Mouse (Mus musculus) kidney, embryonic 16.5 days (tissue): ENCODE measurements around the gene Med12l. TPM values are rescaled to one million over a fixed set of nuclear protein-coding genes. Genes with fewer than 3 reads are reported as not detected.
A peak's percentile ranks its signal among the peaks of the same experiment; 100 is the strongest.

Experiments
- ATAC-seq: fragments of 200-750 bp; cut with Nextera tagmentation; 2 replicates; pipeline ENCODE4 v1.8.0; 2017; ENCODE audit warnings: moderate TSS enrichment; ENCODE audit not compliant: low FRiP score, low TSS enrichment
- H3K27ac ChIP-seq: fragments of 300-500 bp; sonication (generic); 2 replicates; pipeline ENCODE4 v1.5.1; 2014; ENCODE audit warnings: low read length
- H3K27me3 ChIP-seq: fragments of 300-500 bp; sonication (generic); 2 replicates; pipeline ENCODE4 v1.6.1; 2014; ENCODE audit warnings: low read length, control low read depth, mixed read lengths; ENCODE audit not compliant: insufficient read depth
- H3K36me3 ChIP-seq: fragments of 300-500 bp; sonication (generic); 2 replicates; pipeline ENCODE4 v1.6.1; 2014; ENCODE audit warnings: low read length, control low read depth, mixed read lengths; ENCODE audit not compliant: insufficient read depth
- H3K4me1 ChIP-seq: fragments of 300-500 bp; sonication (generic); 2 replicates; pipeline ENCODE4 v1.6.1; 2014; ENCODE audit warnings: low read length, control low read depth, mixed read lengths; ENCODE audit not compliant: insufficient read depth
- H3K4me2 ChIP-seq: fragments of 300-500 bp; sonication (generic); replicated peaks from 2 replicates; pipeline ENCODE4 v1.6.1; 2014; ENCODE audit warnings: low read depth, low read length
- H3K4me3 ChIP-seq: fragments of 300-500 bp; sonication (generic); 2 replicates; pipeline ENCODE4 v1.5.1; 2014; ENCODE audit warnings: mild to moderate bottlenecking, low read length
- H3K9ac ChIP-seq: fragments of 300-500 bp; sonication (generic); replicated peaks from 2 replicates; pipeline ENCODE4 v1.6.1; 2014; ENCODE audit warnings: low read length
- H3K9me3 ChIP-seq: fragments of 300-500 bp; sonication (generic); 2 replicates; pipeline ENCODE4 v1.6.1; 2016; ENCODE audit warnings: low read length, control low read depth
- WGBS: fragments of 180-500 bp; shearing (Covaris S2); extraction: QIAGEN DNeasy Blood & Tissue Kit; methylation state at CpG from one replicate; pipeline ENCODE4 v1.1.7; 2014; 5-methylcytosine and 5-hydroxymethylcytosine counted together
- polyA plus RNA-seq: library from polyadenylated mRNA; unstranded; fragments of >200 nt; fragmentation: Nextera tagmentation; extraction: Ambion mirVana; gene quantifications from 2 replicates; pipeline ENCODE4 v1.2.1, GENCODE M21; 2015

Med12l gene
- polyA plus RNA-seq, 1 experiment from 2014 or later: 2.1 TPM

DNA sequence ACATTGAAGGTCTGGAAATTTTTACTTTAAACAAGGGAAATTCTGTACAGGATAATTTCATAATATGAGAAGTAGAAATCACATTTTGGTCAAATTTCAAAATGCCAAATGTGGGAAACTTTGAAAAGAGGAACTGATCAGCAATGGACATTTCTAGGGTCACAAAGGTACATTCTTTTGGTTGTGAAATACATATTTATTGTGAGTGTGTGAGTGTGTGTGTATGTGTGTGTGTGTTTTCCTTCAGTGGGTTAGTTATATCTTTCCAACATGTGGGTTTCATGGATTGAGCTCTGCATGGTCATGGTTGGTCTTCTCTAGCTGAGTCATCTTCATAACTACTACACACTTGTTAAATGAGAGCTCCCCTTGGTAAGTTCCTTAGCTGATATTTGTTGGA lies 206.8 kb downstream of the Med12l start:
- Histone ChIP-seq H3K4me3 (no peak overlapping the region), H3K36me3 (no peaks in the 10 kb centered on the region), H3K27ac (no peak overlapping the region), H3K27me3 (no peaks in the 10 kb centered on the region), H3K9ac (no peak overlapping the region), H3K4me1 (no peaks in the 10 kb centered on the region), H3K9me3 (no peaks in the 10 kb centered on the region), H3K4me2 (no peak overlapping the region)
- no peak for ATAC-seq

- Histone ChIP-seq H3K27ac (no peak overlapping the region), H3K4me1 (no peaks in the 10 kb centered on the region), H3K36me3 (no peaks in the 10 kb centered on the region), H3K4me3 (no peak overlapping the region), H3K9me3 (no peaks in the 10 kb centered on the region), H3K27me3 (no peaks in the 10 kb centered on the region), H3K9ac (no peak overlapping the region), H3K4me2 (no peak overlapping the region)
- WGBS: 94% methylated on average over 10 of the region's 10 CpGs
- no peak for ATAC-seq
Measured at GRCm38 (mm10) chr3:59217211-59217610, 211.6 kb downstream of the Med12l start.

DNA sequence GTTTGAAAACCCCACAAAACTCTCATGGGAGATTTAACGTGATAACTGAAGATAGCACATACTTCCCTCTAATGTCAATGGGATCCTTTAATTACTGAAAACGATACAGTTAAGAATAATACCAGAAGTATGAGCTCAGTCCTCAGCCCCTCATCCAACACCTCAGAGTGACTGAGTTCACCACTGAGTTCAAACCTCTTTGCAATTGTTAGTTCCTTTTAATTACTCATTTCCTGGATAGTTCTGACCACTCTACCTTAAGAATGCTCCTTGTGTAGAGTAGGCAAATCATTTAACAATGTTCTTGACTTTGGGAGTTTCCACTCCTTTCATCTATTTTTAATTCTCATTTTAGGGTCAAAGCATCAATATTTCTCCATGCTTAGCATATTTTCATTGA lies 213.7 kb downstream of the Med12l start:
- WGBS: 75% methylated on average over 2 of the region's 2 CpGs
- H3K4me2 ChIP-seq: no peak overlapping the region
- no peaks in the 10 kb centered on the region for H3K36me3 ChIP-seq
- no peak for ATAC-seq
- H3K9me3 ChIP-seq: no peaks in the 10 kb centered on the region
- H3K4me1 ChIP-seq: no peaks in the 10 kb centered on the region
- H3K9ac ChIP-seq: no peak overlapping the region
- no peak overlapping the region for H3K27ac ChIP-seq
- no peaks in the 10 kb centered on the region for H3K27me3 ChIP-seq
- H3K4me3 ChIP-seq: no peak overlapping the region

DNA sequence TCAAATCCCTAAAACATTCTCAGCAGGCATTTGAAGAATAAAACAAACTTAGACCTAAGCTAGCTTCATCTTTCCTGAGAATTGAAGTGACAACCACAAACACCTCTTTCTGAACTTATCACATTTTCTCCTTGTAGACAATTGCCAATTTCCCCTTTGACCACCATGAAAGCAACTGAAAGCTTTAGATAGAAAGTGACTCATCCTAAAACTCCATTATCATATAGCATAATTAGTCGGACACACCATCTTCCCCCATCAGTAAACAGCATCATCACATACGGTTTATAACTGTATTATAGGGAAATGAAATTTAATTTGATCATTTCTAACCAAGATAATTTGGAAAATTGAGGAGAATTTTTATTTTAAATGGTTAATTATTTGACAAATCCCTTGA lies 216.7 kb downstream of the Med12l start:
- WGBS: 90% methylated on average over 2 of the region's 2 CpGs
- Histone ChIP-seq H3K27ac (no peak overlapping the region), H3K4me2 (no peak overlapping the region), H3K9ac (no peak overlapping the region), H3K9me3 (no peaks in the 10 kb centered on the region), H3K4me1 (no peaks in the 10 kb centered on the region), H3K27me3 (no peaks in the 10 kb centered on the region), H3K36me3 (no peaks in the 10 kb centered on the region), H3K4me3 (no peak overlapping the region)
- no peak for ATAC-seq

DNA sequence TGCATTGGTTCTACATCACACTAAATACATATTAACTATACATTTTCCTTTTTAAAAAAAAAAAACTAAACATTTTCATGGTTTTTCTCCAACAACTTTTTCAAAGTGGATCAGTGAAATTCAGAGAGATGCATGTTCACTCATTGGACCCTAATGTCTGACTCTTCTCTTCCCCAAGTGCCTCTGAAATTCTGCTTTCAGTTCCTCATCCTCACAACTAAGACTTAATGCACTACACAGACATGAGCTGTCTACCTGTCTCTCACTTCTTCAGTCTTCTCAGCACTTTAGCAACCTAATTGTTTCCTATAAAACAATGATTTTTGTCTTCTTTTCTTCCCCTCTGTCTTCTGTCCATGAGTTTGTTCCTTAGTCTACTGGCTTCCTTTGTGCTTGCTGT lies 219.8 kb downstream of the Med12l start:
- Histone ChIP-seq H3K27ac (no peak overlapping the region), H3K4me3 (no peak overlapping the region), H3K27me3 (no peaks in the 10 kb centered on the region), H3K36me3 (no peaks in the 10 kb centered on the region), H3K4me2 (no peak overlapping the region), H3K9ac (no peak overlapping the region), H3K9me3 (no peaks in the 10 kb centered on the region), H3K4me1 (peaks cover 13% of the 10 kb centered on the region)
- ATAC-seq: no peak

DNA sequence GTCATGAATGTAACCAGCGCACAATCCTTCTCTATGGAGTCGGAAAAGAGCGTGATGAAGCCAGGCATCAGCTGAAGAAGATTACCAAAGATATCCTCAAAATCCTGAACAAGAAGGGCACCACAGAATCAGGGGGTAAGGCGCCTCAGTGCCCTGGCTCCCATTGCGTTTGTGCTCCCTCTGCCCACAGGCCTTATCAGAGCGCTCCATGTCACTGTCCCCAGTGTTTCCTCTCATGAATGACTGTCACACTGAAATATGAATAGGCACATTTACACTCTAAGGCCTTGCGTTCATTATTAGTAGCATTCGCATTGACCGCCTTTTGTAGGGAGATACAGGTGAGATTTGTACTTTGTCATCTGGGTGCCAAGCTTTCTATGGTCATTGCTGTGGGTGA lies 222.1 kb downstream of the Med12l start:
- ATAC-seq: no peak
- H3K36me3 ChIP-seq: no peaks in the 10 kb centered on the region
- H3K4me2 ChIP-seq: no peak overlapping the region
- H3K4me3 ChIP-seq: no peak overlapping the region
- no peaks in the 10 kb centered on the region for H3K9me3 ChIP-seq
- no peak overlapping the region for H3K9ac ChIP-seq
- H3K4me1 ChIP-seq: peaks cover 13% of the 10 kb centered on the region
- WGBS: 97% methylated on average over 9 of the region's 9 CpGs
- H3K27ac ChIP-seq: no peak overlapping the region
- H3K27me3 ChIP-seq: no peaks in the 10 kb centered on the region

- Histone ChIP-seq H3K27me3 (no peaks in the 10 kb centered on the region), H3K4me1 (peaks cover 13% of the 10 kb centered on the region), H3K4me2 (peak overlapping the region; percentile 33), H3K9me3 (no peaks in the 10 kb centered on the region), H3K27ac (peak overlapping the region; percentile 79), H3K4me3 (no peak overlapping the region), H3K9ac (no peak overlapping the region), H3K36me3 (no peaks in the 10 kb centered on the region)
- WGBS: 45% methylated on average over 10 of the region's 10 CpGs
- peak; percentile 49; the same call in 1 of the 2 replicates for ATAC-seq
Measured at GRCm38 (mm10) chr3:59228730-59229551, 223.3 kb downstream of the Med12l start.

DNA sequence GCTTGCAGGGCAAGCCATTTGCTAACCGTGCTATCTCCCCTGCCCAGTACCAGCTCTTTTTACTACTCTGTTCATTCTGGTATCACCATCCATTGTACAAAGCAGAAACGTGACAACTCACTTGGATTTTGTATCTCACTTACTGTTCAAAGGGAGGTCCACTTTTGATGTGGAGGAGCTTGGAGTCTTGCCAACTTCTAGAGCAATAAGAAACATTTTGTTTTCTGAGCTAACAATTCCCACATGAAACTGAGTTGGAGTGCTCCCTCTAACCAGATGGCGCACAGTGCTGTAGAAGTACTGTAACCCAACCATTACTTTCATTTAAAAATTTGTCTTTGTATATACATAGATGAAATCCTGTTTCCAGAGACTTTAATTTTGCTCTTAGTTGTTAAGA lies 225.3 kb downstream of the Med12l start:
- WGBS: 64% methylated on average over 3 of the region's 3 CpGs
- no peak overlapping the region for H3K9ac ChIP-seq
- no peak overlapping the region for H3K4me3 ChIP-seq
- no peak overlapping the region for H3K4me2 ChIP-seq
- H3K27me3 ChIP-seq: no peaks in the 10 kb centered on the region
- ATAC-seq: no peak
- no peaks in the 10 kb centered on the region for H3K9me3 ChIP-seq
- H3K27ac ChIP-seq: no peak overlapping the region
- peaks cover 13% of the 10 kb centered on the region for H3K4me1 ChIP-seq
- no peaks in the 10 kb centered on the region for H3K36me3 ChIP-seq

GRCm38 (mm10) chr3:59234878-59235277 lies 229.3 kb downstream of the Med12l start:
- no peaks in the 10 kb centered on the region for H3K27me3 ChIP-seq
- no peaks in the 10 kb centered on the region for H3K36me3 ChIP-seq
- ATAC-seq: no peak
- WGBS: 72% methylated on average over 5 of the region's 5 CpGs
- H3K4me2 ChIP-seq: no peak overlapping the region
- no peak overlapping the region for H3K9ac ChIP-seq
- H3K4me1 ChIP-seq: no peaks in the 10 kb centered on the region
- H3K27ac ChIP-seq: no peak overlapping the region
- H3K4me3 ChIP-seq: no peak overlapping the region
- no peaks in the 10 kb centered on the region for H3K9me3 ChIP-seq

DNA sequence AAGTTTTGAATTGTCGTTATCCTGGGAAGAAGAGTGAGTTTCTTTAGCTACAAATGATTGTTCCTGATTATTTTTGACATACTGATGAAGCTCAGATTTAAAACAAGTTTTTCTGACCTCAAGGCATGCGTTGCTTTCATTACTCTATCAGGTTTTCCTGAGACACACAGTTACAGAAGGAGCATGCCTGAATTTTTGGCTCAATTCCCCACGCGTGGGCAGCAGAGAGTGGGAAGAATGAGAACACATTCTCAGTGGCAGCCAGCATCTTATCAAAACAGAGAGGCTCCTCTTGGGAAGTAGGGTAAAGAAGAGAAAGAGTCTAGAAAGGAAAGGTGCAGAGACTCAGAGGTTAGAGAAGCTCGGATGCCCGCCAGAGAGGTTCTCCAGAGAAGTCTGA lies 237.8 kb downstream of the Med12l start:
- no peaks in the 10 kb centered on the region for H3K9me3 ChIP-seq
- no peaks in the 10 kb centered on the region for H3K36me3 ChIP-seq
- 63% methylated on average over 6 of the region's 6 CpGs for WGBS
- no peak for ATAC-seq
- no peak overlapping the region for H3K9ac ChIP-seq
- no peak overlapping the region for H3K27ac ChIP-seq
- no peaks in the 10 kb centered on the region for H3K27me3 ChIP-seq
- H3K4me1 ChIP-seq: no peaks in the 10 kb centered on the region
- H3K4me3 ChIP-seq: no peak overlapping the region
- H3K4me2 ChIP-seq: no peak overlapping the region
